Mouse (Mus musculus) cerebellum, postnatal 10 days (tissue): ENCODE measurements at regions not wholly inside any gene's neighbourhood (a gene's known extent, or its start where the extent isn't known, plus 50 kb on each side); places are given as distances from the start of the nearest gene placed in this dataset.
"Not testable (repeated sequence)": the region's sequence is repeated elsewhere in the genome, so short reads cannot be mapped to it uniquely, and the experiment has no call there.

ENCODE experiments used
- DNase-seq, 2 experiments: peaks; one replicate each; pipeline ENCODE4 v3.0.0; 2021; ENCODE audit warnings: mixed read lengths in 2 of 2

GRCm38 (mm10) chr10:113759099-113759498 lies 830.3 kb upstream of the Atxn7l3b start:
- DNase-seq = no peak

GRCm38 (mm10) chr10:113736224-113736623 lies 807.4 kb upstream of the Atxn7l3b start:
- no peak for DNase-seq

GRCm38 (mm10) chr10:113705139-113705726 lies 776.4 kb upstream of the Atxn7l3b start:
- peak; percentile 1 to 4 for DNase-seq

GRCm38 (mm10) chr10:113670636-113671035 lies 741.8 kb upstream of the Atxn7l3b start:
- DNase-seq = not testable (repeated sequence)

GRCm38 (mm10) chr10:113652803-113653454 lies 724.1 kb upstream of the Atxn7l3b start:
- no peak for DNase-seq

GRCm38 (mm10) chr10:113652100-113652499 lies 723.3 kb upstream of the Atxn7l3b start:
- DNase-seq = no peak

GRCm38 (mm10) chr10:113620420-113620819 lies 691.6 kb upstream of the Atxn7l3b start:
- DNase-seq = no peak

- DNase-seq = no peak
Observed at GRCm38 (mm10) chr10:113615931-113616330, 687.1 kb upstream of the Atxn7l3b start.

- no peak for DNase-seq
Observed at GRCm38 (mm10) chr10:113593436-113593835, 664.6 kb upstream of the Atxn7l3b start.

GRCm38 (mm10) chr10:113592126-113592525 lies 663.3 kb upstream of the Atxn7l3b start:
- DNase-seq = no peak

GRCm38 (mm10) chr10:113570270-113570669 lies 641.5 kb upstream of the Atxn7l3b start:
- peak in 1 of 2 experiments; percentile 1 for DNase-seq
